Mouse (Mus musculus) embryonic stem cell, embryonic (primary cell): ENCODE data around the gene Uggt1.

Experiments used
- CTCF ChIA-PET, 4 experiments: fragments of 300-600 bp in 2 of 4; fragments of 350-600 bp in 2 of 4; sonication (Branson Sonifier 250); formaldehyde crosslinking; loops; one replicate each; lab custom pipeline; 2022; ENCODE audit warnings: inconsistent platforms in 2 of 4; lab: Charles Lee
- POLR2A ChIA-PET, 4 experiments: fragments of 300-600 bp in 2 of 4; fragments of 350-600 bp in 2 of 4; sonication (Branson Sonifier 250); formaldehyde crosslinking; loops; one replicate each; lab custom pipeline; 2022; ENCODE audit warnings: antibody characterized with exemption in 4 of 4, inconsistent platforms in 1 of 4; lab: Charles Lee

Uggt1 gene

GRCm38 (mm10) chr1:36239396-36239795 lies 5.1 kb downstream of the Uggt1 start:
- POLR2A ChIA-PET = interaction anchor here in 1 of 4 experiments (1.0 kb wide), 2 partner anchors 9 to 12 kb away, joined by 3 to 4 read pairs; no protein-coding TSS in a partner anchor
- CTCF ChIA-PET = interaction anchor here in 1 of 4 experiments (0.7 kb wide), 1 partner anchor 190 kb away, joined by 3 read pairs; no protein-coding TSS in a partner anchor

- CTCF ChIA-PET = interaction anchor here in 1 of 4 experiments (0.7 to 1.0 kb wide), 3 partner anchors 9 to 215 kb away, joined by 3 to 4 read pairs (median 4); partner anchors contain the start of gene Uggt1
- POLR2A ChIA-PET = interaction anchor here in 2 of 4 experiments (0.6 to 1.7 kb wide), 5 partner anchors 8 to 170 kb away, joined by 3 to 5 read pairs (median 4); partner anchors contain the start of gene Uggt1 (in 2 of the 2)
Measured at GRCm38 (mm10) chr1:36235855-36236254, 8.7 kb downstream of the Uggt1 start.

- ChIA-PET CTCF (interaction anchor here in 2 of 4 experiments (0.7 to 1.0 kb wide), 2 partner anchors 10 to 15 kb away, joined by 3 read pairs; partner anchors contain the start of gene Uggt1 (in 1 of the 2)), POLR2A (interaction anchor here in 3 of 4 experiments (0.5 to 1.7 kb wide), 6 partner anchors 9 to 55 kb away, joined by 3 to 7 read pairs (median 4); partner anchors contain the start of gene Uggt1 (in 3 of the 3))
Measured at GRCm38 (mm10) chr1:36235057-36235639, 9.4 kb downstream of the Uggt1 start.

GRCm38 (mm10) chr1:36233218-36233617 lies 11.3 kb downstream of the Uggt1 start:
- CTCF ChIA-PET = no interaction called here
- POLR2A ChIA-PET = interaction anchor here in 2 of 4 experiments (1.4 to 4.3 kb wide), 2 partner anchors 10 to 18 kb away, joined by 3 to 24 read pairs; partner anchors contain the start of gene Uggt1 (in 1 of the 2)

GRCm38 (mm10) chr1:36230919-36231705 lies 13.4 kb downstream of the Uggt1 start:
- POLR2A ChIA-PET = interaction anchor here in 3 of 4 experiments (0.6 to 4.3 kb wide), 9 partner anchors 9 to 55 kb away, joined by 3 to 24 read pairs (median 4); partner anchors contain the start of gene Uggt1 (in 1 of the 3)
- CTCF ChIA-PET = interaction anchor here in 2 of 4 experiments (0.6 to 0.7 kb wide), 2 partner anchors 12 to 77 kb away, joined by 3 read pairs; no protein-coding TSS in a partner anchor

GRCm38 (mm10) chr1:36228461-36228860 lies 16.1 kb downstream of the Uggt1 start:
- CTCF ChIA-PET = no interaction called here
- POLR2A ChIA-PET = interaction anchor here in 2 of 4 experiments (1.0 to 1.1 kb wide), 2 partner anchors 15 to 16 kb away, joined by 3 to 4 read pairs; no protein-coding TSS in a partner anchor

DNA sequence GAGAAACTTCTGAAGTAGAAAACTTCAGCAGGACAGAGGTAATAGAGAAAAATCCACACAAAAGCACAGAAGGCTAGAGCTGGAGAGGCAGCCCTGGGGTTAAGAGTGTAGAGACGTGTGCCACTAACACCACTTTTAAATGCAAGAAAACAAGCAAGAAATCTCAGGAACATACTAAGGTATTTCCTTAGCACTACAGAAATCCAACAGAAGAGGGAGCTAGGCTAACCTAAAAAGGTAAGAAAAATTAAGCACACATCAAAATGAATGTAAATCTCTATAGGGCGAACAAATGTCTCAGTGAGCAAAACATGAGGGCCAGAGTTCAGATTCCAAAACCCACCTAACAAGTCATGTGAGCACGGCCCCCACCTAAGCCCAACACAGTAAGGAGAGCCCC lies 19.9 kb downstream of the Uggt1 start:
- ChIA-PET CTCF (interaction anchor here in 3 of 4 experiments (0.6 to 1.5 kb wide), 10 partner anchors 11 to 401 kb away, joined by 3 to 6 read pairs (median 4); partner anchors contain the start of gene Uggt1 (in 1 of the 3)), POLR2A (interaction anchor here in 2 of 4 experiments (0.7 to 1.0 kb wide), 3 partner anchors 28 to 102 kb away, joined by 3 to 7 read pairs (median 3); no protein-coding TSS in a partner anchor)

DNA sequence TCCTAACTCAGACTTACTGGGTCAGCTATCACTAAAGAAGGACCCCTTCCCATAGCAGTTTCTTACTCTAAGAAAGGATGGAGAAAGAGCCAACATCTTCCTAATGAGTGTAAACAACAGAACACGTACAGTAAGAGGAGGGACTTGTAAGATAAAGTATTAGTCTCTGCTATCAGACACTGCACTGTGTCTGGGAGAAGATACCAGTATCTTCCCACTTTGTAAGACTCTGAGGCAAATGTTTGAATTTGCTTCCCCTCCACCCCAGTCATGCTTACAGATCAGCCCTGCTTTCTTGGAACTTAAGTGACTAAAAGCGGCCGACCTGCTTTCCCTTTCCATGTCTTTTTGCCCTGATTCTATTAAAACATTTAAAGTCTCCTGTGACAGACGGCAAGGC lies 30.2 kb downstream of the Uggt1 start:
- POLR2A ChIA-PET = no interaction called here
- CTCF ChIA-PET = no interaction called here

GRCm38 (mm10) chr1:36201739-36202138 lies 42.8 kb downstream of the Uggt1 start:
- ChIA-PET CTCF (interaction anchor here in 1 of 4 experiments (0.6 kb wide), 1 partner anchor 56 kb away, joined by 4 read pairs; no protein-coding TSS in a partner anchor), POLR2A (interaction anchor here in 2 of 4 experiments (0.5 to 1.2 kb wide), 3 partner anchors 24 to 52 kb away, joined by 3 to 4 read pairs (median 3); no protein-coding TSS in a partner anchor)

DNA sequence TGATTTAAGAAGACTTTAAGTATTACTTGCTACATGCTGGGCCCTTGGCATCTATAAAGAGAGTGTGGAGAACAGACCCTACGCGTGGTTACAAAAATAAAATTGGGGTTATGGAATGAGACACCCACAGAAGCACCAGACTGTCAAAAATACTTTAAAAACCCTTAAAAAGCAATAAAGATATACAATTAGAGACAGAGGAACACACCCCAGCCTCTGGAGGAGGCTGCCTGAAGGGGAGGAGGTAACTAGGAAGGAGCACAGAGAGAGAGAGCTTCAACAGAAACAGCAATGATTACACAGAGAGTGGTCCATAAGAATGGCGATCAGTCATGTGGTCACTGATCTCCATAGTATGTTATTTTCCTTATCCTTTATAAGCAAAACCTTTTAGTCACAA lies 50.0 kb downstream of the Uggt1 start:
- ChIA-PET CTCF (no interaction called here), POLR2A (no interaction called here)

GRCm38 (mm10) chr1:36191966-36192365 lies 52.6 kb downstream of the Uggt1 start:
- ChIA-PET CTCF (no interaction called here), POLR2A (interaction anchor here in 2 of 4 experiments (1.0 kb wide), 2 partner anchors 11 to 12 kb away, joined by 3 read pairs; no protein-coding TSS in a partner anchor)

DNA sequence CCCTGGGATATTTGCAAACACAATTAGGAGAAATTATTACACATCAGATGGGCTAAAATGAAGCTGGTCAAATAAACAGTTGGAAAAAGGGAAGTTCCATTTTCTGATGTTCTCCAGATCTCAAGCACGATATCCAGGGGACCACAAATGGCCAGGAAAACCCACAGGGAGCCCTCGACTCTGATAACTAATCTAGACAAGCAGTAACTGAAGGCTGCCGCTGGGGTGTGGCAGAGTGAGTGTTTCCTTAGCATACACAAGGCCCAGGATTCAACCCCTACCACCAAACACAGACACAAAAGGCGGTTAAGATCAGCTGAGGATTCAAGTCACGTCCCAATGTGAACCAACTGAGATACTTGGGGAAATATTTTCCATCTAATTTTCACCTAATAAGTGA lies 64.5 kb downstream of the Uggt1 start:
- ChIA-PET CTCF (interaction anchor here in 1 of 4 experiments (0.6 to 1.0 kb wide), 2 partner anchors 15 to 144 kb away, joined by 3 to 5 read pairs; no protein-coding TSS in a partner anchor), POLR2A (interaction anchor here in 2 of 4 experiments (0.5 to 1.3 kb wide), 8 partner anchors 12 to 235 kb away, joined by 3 to 4 read pairs (median 3); no protein-coding TSS in a partner anchor)

DNA sequence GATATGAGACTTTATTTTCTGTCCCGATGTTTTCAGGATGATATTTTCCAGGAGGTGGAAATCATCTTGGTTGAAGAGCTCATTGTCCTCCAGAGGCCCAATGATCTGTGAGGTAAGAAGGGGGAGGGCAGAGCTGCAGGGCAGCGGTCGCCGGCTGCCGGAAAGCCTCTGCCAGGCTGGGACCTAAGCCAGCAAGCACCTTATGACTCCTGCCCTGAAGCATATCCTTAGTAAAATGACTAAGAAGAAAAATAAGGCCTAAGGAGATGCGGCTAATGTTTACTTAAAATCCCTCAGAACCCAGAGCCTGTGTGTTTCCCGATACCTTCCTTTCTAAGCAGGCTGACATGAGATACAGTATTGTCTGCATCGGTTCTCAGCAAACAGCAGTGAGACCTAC lies 71.1 kb downstream of the Uggt1 start:
- POLR2A ChIA-PET = interaction anchor here in 3 of 4 experiments (0.6 to 1.9 kb wide), 4 partner anchors 10 to 134 kb away, joined by 3 to 6 read pairs (median 4); partner anchors contain the start of gene Arid5a (in 1 of the 3)
- CTCF ChIA-PET = interaction anchor here in 1 of 4 experiments (0.7 to 1.0 kb wide), 2 partner anchors 24 to 689 kb away, joined by 3 read pairs; no protein-coding TSS in a partner anchor

DNA sequence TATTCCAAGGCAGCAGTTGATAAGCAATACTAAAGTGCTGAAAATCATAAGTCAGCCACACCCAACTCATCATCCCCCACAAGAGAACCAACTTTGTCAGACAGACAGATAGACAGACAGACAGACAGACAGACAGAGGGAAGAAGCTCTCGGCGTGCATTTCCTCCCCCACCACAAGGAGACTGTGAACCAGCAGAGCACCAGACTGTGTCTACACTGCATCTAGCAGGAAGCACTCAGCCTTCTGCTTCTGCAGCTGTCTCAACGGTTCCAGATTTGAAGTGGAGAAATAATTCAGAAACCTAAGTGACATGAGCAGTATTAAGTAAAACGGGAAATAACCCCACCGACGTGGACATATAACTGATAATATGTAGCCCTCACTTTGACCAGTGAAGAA lies 71.6 kb downstream of the Uggt1 start:
- POLR2A ChIA-PET = interaction anchor here in 3 of 4 experiments (0.6 to 1.9 kb wide), 4 partner anchors 9 to 134 kb away, joined by 3 to 6 read pairs (median 4); partner anchors contain the start of gene Arid5a (in 1 of the 3)
- CTCF ChIA-PET = interaction anchor here in 1 of 4 experiments (0.7 kb wide), 1 partner anchor 689 kb away, joined by 3 read pairs; no protein-coding TSS in a partner anchor

DNA sequence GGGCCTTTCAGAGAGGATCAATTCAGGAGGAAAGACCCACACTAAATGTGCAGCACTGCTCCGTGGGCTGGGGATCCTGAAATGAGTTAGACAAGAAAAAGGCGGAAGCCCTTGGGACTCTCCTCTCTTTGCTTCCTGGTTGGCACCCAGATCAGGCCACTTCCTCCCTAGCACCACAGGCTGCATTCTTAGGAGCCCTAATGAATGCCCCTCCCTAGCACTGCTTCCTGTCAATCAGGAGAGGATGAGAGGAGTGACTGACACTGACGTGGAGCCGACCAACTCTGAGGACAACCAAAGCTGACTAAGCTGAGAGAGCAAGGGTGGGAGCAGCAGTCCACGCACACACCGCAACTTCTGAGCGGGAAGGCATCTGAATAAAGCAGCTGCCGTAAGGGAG lies 81.8 kb downstream of the Uggt1 start:
- POLR2A ChIA-PET = interaction anchor here in 2 of 4 experiments (1.1 to 2.3 kb wide), 4 partner anchors 10 to 102 kb away, joined by 3 to 8 read pairs (median 4); no protein-coding TSS in a partner anchor
- CTCF ChIA-PET = interaction anchor here in 2 of 4 experiments (1.0 to 2.1 kb wide), 2 partner anchors 13 to 28 kb away, joined by 3 to 6 read pairs; no protein-coding TSS in a partner anchor

DNA sequence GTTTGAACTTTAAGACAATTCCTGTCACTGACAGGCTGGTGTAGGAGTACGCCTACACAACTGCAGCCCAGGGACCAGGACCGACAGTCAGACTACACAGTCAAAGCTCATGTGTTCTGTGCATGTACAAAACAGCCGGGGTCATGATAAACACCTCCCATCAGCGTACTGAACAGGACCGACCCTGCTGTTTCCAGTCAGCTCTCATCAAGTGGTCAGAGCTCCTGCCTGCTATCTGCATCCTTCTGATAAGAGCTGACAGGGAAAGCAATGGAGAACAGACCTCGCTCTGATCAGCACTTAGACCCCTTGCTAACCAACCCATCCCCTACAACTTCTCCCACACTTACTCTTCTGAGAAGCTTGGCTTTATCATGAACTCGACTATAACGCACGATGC lies 83.3 kb downstream of the Uggt1 start:
- ChIA-PET CTCF (interaction anchor here in 1 of 4 experiments (0.6 to 2.1 kb wide), 2 partner anchors 12 to 342 kb away, joined by 3 to 6 read pairs; no protein-coding TSS in a partner anchor), POLR2A (interaction anchor here in 2 of 4 experiments (0.5 to 1.4 kb wide), 4 partner anchors 16 to 146 kb away, joined by 3 read pairs; no protein-coding TSS in a partner anchor)

DNA sequence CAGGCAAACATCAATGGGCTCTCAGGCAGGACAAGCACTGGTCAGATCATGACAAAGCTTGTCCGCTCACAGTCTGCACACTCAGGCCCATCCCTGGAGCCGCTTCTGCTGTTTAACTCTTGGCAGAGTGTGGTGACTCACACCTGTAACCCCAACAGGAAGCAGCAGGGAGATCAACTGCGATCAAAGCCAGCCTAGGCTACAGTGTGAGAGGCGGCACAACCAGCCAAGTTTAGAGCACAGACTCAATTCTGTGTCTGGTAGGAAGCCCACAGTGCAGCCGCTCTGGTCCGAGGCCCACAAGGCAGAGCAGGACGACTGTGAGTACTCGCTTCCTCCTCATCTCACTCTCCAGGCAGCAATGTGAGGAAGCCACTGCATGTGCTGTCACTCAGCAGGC lies 84.3 kb downstream of the Uggt1 start:
- POLR2A ChIA-PET = interaction anchor here in 1 of 4 experiments (0.8 to 1.3 kb wide), 3 partner anchors 18 to 90 kb away, joined by 3 read pairs; no protein-coding TSS in a partner anchor
- CTCF ChIA-PET = interaction anchor here in 1 of 4 experiments (1.0 kb wide), 1 partner anchor 26 kb away, joined by 3 read pairs; no protein-coding TSS in a partner anchor
